Mouse (Mus musculus) E14TG2a.4 (cell line): Measurements from ENCODE around the gene Rdx.

ENCODE experiments used
- H3K27me3 ChIP-seq: 2 replicates; pipeline ENCODE4 v1.6.1; 2014; ENCODE audit warnings: low read length, control low read depth; ENCODE audit not compliant: insufficient read depth
- H3K36me3 ChIP-seq: 2 replicates; pipeline ENCODE4 v1.6.1; 2014; ENCODE audit warnings: low read length, control low read depth; ENCODE audit not compliant: insufficient read depth
- H3K4me1 ChIP-seq: replicated peaks from 2 replicates; pipeline ENCODE4 v1.6.1; 2014; ENCODE audit warnings: low read depth, low read length, control low read depth
- H3K4me3 ChIP-seq: replicated peaks from 2 replicates; pipeline ENCODE4 v1.5.1; 2014; ENCODE audit warnings: mild to moderate bottlenecking, low read length
- H3K9me3 ChIP-seq: 2 replicates; pipeline ENCODE4 v1.6.1; 2014; ENCODE audit warnings: low read length, control low read depth
- CTCF ChIP-seq: conservative IDR thresholded peaks from 2 replicates; pipeline ENCODE4 v1.5.1; 2014; ENCODE audit warnings: low read length
- NANOG ChIP-seq: IDR thresholded peaks from 2 replicates; pipeline ENCODE4 v1.6.1; 2014; ENCODE audit warnings: borderline replicate concordance, low read length, mixed read lengths
- POU5F1 ChIP-seq: IDR thresholded peaks from 2 replicates; pipeline ENCODE4 v1.6.1; 2014; ENCODE audit warnings: low read length, borderline replicate concordance

The Rdx gene

GRCm38 (mm10) chr9:52017824-52018223 lies 29.1 kb upstream of the Rdx start:
- Histone ChIP-seq H3K9me3 (no peaks in the 10 kb centered on the region), H3K27me3 (no peaks in the 10 kb centered on the region), H3K36me3 (no peaks in the 10 kb centered on the region), H3K4me3 (no peak overlapping the region), H3K4me1 (no peaks in the 10 kb centered on the region)
- TF ChIP-seq POU5F1: no peak
- TF ChIP-seq NANOG: no peak
- TF ChIP-seq CTCF: no peak

DNA sequence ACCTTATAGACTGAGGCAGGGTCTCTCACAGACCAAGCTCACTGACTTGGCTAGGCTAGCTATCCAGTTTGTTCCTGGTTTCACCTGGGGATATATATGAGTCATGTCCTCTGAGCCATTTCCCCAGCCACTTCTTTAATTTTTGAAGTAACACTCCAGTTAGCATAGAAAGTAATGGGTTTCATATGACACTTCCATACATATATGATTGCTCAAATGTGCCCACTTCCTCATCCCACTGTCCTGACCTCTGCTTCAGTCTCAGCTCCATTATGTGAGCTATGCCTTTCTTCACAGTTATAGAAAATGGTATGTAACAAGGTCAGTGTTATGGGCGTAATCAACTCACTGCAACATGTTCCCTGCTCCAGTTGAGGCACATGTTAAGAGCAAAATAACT lies 28.5 kb upstream of the Rdx start:
- H3K9me3 ChIP-seq: no peaks in the 10 kb centered on the region
- no peaks in the 10 kb centered on the region for H3K36me3 ChIP-seq
- no peaks in the 10 kb centered on the region for H3K4me1 ChIP-seq
- TF ChIP-seq CTCF: no peak
- TF ChIP-seq NANOG: no peak
- TF ChIP-seq POU5F1: no peak
- no peaks in the 10 kb centered on the region for H3K27me3 ChIP-seq
- no peak overlapping the region for H3K4me3 ChIP-seq

GRCm38 (mm10) chr9:52027257-52028020 lies 19.5 kb upstream of the Rdx start:
- no peaks in the 10 kb centered on the region; the same call in 1 of the 2 replicates for H3K9me3 ChIP-seq

GRCm38 (mm10) chr9:52028521-52029405 lies 18.2 kb upstream of the Rdx start:
- Histone ChIP-seq H3K36me3 (peaks cover 2% of the 10 kb centered on the region; the same call in 1 of the 2 replicates), H3K9me3 (peaks cover 11% of the 10 kb centered on the region), H3K4me1 (no peaks in the 10 kb centered on the region), H3K4me3 (no peak overlapping the region), H3K27me3 (no peaks in the 10 kb centered on the region)
- TF ChIP-seq POU5F1 (no peak), NANOG (no peak)

More at GRCm38 (mm10) chr9:52027257-52028020, 19.5 kb upstream of the Rdx start:
- H3K27me3 ChIP-seq: no peaks in the 10 kb centered on the region
- no peaks in the 10 kb centered on the region for H3K4me1 ChIP-seq
- H3K4me3 ChIP-seq: no peak overlapping the region
- H3K36me3 ChIP-seq: no peaks in the 10 kb centered on the region
- no peak for TF ChIP-seq NANOG

DNA sequence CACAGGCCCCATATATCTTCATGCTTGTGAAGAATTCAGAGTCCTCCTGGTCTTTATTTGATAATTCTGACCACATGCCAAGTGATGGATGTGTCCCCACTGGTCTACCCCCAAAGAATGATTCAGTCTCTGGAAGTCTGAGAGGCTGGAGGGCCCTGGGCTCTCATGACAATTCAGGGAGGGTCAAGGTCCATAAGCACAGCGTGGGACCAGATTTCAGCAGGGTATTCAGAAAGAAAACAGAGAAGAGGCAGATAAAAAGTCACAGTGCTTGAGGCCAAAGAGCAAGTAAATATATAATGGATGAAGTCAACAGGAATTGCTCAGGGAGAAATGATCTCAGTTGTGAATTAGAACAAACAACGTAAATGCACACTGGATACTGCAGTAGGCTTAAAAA lies 15.5 kb upstream of the Rdx start:
- no peak overlapping the region for H3K4me3 ChIP-seq
- no peaks in the 10 kb centered on the region for H3K27me3 ChIP-seq
- TF ChIP-seq NANOG (no peak), POU5F1 (no peak), CTCF (no peak)
- H3K36me3 ChIP-seq: peaks cover 8% of the 10 kb centered on the region; the same call in 1 of the 2 replicates
- peaks cover 29% of the 10 kb centered on the region for H3K9me3 ChIP-seq
- no peaks in the 10 kb centered on the region for H3K4me1 ChIP-seq

GRCm38 (mm10) chr9:52037493-52037892 lies 9.5 kb upstream of the Rdx start:
- H3K36me3 ChIP-seq: peaks cover 8% of the 10 kb centered on the region; the same call in 1 of the 2 replicates
- peaks cover 45% of the 10 kb centered on the region for H3K9me3 ChIP-seq
- no peaks in the 10 kb centered on the region for H3K4me1 ChIP-seq
- H3K27me3 ChIP-seq: no peaks in the 10 kb centered on the region
- TF ChIP-seq NANOG (no peak), POU5F1 (no peak), CTCF (no peak)
- no peak overlapping the region for H3K4me3 ChIP-seq

DNA sequence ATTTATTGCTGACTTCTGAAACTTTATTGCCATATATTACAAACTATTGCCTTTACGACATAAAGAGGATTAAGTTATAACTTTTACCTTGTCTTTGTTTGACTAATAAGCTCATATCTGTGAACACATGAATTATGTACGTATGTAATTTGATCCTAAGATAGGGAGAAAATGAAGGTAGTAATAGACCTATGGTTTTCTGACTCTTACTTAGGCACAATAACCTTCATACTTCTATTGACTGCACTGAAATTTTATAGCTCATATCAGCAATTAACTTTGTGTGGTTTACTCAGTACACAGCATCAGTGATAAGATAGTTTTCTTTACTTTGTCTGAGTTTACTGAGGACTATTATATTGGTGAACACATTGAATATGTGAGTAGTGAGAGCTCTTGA lies 5.3 kb upstream of the Rdx start:
- Histone ChIP-seq H3K9me3 (peaks cover 14% of the 10 kb centered on the region), H3K27me3 (peaks cover 5% of the 10 kb centered on the region; the same call in 1 of the 2 replicates), H3K4me3 (no peak overlapping the region), H3K36me3 (no peaks in the 10 kb centered on the region), H3K4me1 (peaks cover 5% of the 10 kb centered on the region)
- TF ChIP-seq POU5F1: no peak
- TF ChIP-seq CTCF: no peak
- no peak for TF ChIP-seq NANOG

GRCm38 (mm10) chr9:52046686-52047085 lies 287 bp upstream of the Rdx start:
- Histone ChIP-seq H3K36me3 (no peaks in the 10 kb centered on the region), H3K4me3 (peak overlapping the region; percentile 91), H3K9me3 (no peaks in the 10 kb centered on the region), H3K4me1 (peaks cover 26% of the 10 kb centered on the region), H3K27me3 (peaks cover 5% of the 10 kb centered on the region; the same call in 1 of the 2 replicates)
- TF ChIP-seq NANOG (no peak), CTCF (no peak), POU5F1 (no peak)
